Mouse (Mus musculus) embryonic facial prominence, embryonic 10.5 days (tissue): Measurements from ENCODE around the gene Fxyd2. TPM values are rescaled to one million over a fixed set of nuclear protein-coding genes. Genes with fewer than 3 reads are reported as not detected.

Experiments used
- polyA plus RNA-seq: library from polyadenylated mRNA; unstranded; fragments of >200 nt; fragmentation: Nextera tagmentation; extraction: Ambion mirVana; gene quantifications from 2 replicates; pipeline ENCODE4 v1.2.1, GENCODE M21; 2016

The Fxyd2 gene
- polyA plus RNA-seq, 1 experiment from 2014 or later, result 0.76 TPM

Other genes with a start within 250 kb of the Fxyd2 start
- not detected in 2 replicates for gene BC049352, start 217.7 kb upstream of the Fxyd2 start, polyA plus RNA-seq
- 0.29 and 0.37 TPM in 2 replicates for gene Tmprss4, start 195.6 kb upstream of the Fxyd2 start, polyA plus RNA-seq
- gene Il10ra, start 130.5 kb upstream of the Fxyd2 start, polyA plus RNA-seq, result 0.55 and 0.59 TPM in 2 replicates
- gene Tmprss13, start 80.6 kb upstream of the Fxyd2 start, polyA plus RNA-seq, result 0.99 and 1.0 TPM in 2 replicates
- gene Fxyd6, start 29.5 kb upstream of the Fxyd2 start, polyA plus RNA-seq, result 128 and 131 TPM in 2 replicates
- 0.50 and 0.67 TPM in 2 replicates for gene Dscaml1, start 27.0 kb downstream of the Fxyd2 start, polyA plus RNA-seq